Mouse (Mus musculus): ENCODE results near the gene 9930111J21Rik2. TPM values are rescaled to one million over a fixed set of nuclear protein-coding genes. Genes with fewer than 3 reads are reported as not detected.
"Not testable (repeated sequence)": the region's sequence is repeated elsewhere in the genome, so short reads cannot be mapped to it uniquely, and the experiment has no call there.

9930111J21Rik2 gene
- polyA plus RNA-seq, 1 experiment from 2014 or later: 0.45 TPM

- Histone ChIP-seq H3K4me3 (ENCODE audit: low read depth, low read length) (no peak overlapping the region), H3K27ac (ENCODE audit: low read depth) (no peak overlapping the region), H3K36me3 (ENCODE audit: control insufficient read depth, insufficient read depth, low read length) (no peaks in the 10 kb centered on the region), H3K4me1 (replicated peaks; ENCODE audit: control insufficient read depth, insufficient read depth, low read length) (0 out of 2 replicates have a peak, but pooled peaks cover 3% of the 10 kb centered on the region), H3K4me2 (ENCODE audit: low read length) (no peak overlapping the region), H3K9ac (ENCODE audit: low read length) (no peak overlapping the region), H3K9me3 (ENCODE audit: control insufficient read depth, low read length) (no peaks in the 10 kb centered on the region), H3K27me3 (replicated peaks; ENCODE audit: control insufficient read depth, insufficient read depth, low read length) (no peaks in the 10 kb centered on the region)
- DNase-seq (ENCODE audit: low spot score) (no peak), ATAC-seq (replicated peaks; ENCODE audit: low FRiP score, low TSS enrichment, low read depth) (no peak)
- whole genome bisulfite sequencing: 63% methylated on average over 3 of the region's 3 CpGs
These were observed 30.8 kb upstream of the 9930111J21Rik2 start for GRCm38 (mm10) chr11:49081886-49082285.

GRCm38 (mm10) chr11:49081356-49081755 lies 30.3 kb upstream of the 9930111J21Rik2 start:
- Histone ChIP-seq H3K27ac (ENCODE audit: low read depth) (no peak overlapping the region), H3K4me3 (ENCODE audit: low read depth, low read length) (no peak overlapping the region), H3K9ac (ENCODE audit: low read length) (no peak overlapping the region), H3K27me3 (replicated peaks; ENCODE audit: control insufficient read depth, insufficient read depth, low read length) (no peaks in the 10 kb centered on the region), H3K9me3 (ENCODE audit: control insufficient read depth, low read length) (no peaks in the 10 kb centered on the region), H3K36me3 (ENCODE audit: control insufficient read depth, insufficient read depth, low read length) (no peaks in the 10 kb centered on the region), H3K4me2 (ENCODE audit: low read length) (no peak overlapping the region), H3K4me1 (replicated peaks; ENCODE audit: control insufficient read depth, insufficient read depth, low read length) (0 out of 2 replicates have a peak, but pooled peaks cover 3% of the 10 kb centered on the region)
- 73% methylated on average over 4 of the region's 4 CpGs for WGBS
- no peak for DNase-seq (ENCODE audit: low spot score)
- ATAC-seq (replicated peaks; ENCODE audit: low FRiP score, low TSS enrichment, low read depth): no peak

GRCm38 (mm10) chr11:49080636-49081035 lies 29.6 kb upstream of the 9930111J21Rik2 start:
- H3K4me1 ChIP-seq (replicated peaks; ENCODE audit: control insufficient read depth, insufficient read depth, low read length): 0 out of 2 replicates have a peak, but pooled peaks cover 3% of the 10 kb centered on the region
- no peaks in the 10 kb centered on the region for H3K36me3 ChIP-seq (ENCODE audit: control insufficient read depth, insufficient read depth, low read length)
- H3K27me3 ChIP-seq (replicated peaks; ENCODE audit: control insufficient read depth, insufficient read depth, low read length): no peaks in the 10 kb centered on the region
- no peak overlapping the region for H3K27ac ChIP-seq (ENCODE audit: low read depth)
- no peak for ATAC-seq (replicated peaks; ENCODE audit: low FRiP score, low TSS enrichment, low read depth)
- DNase-seq (ENCODE audit: low spot score): no peak
- H3K9ac ChIP-seq (ENCODE audit: low read length): no peak overlapping the region
- H3K4me3 ChIP-seq (ENCODE audit: low read depth, low read length): no peak overlapping the region
- no peaks in the 10 kb centered on the region for H3K9me3 ChIP-seq (ENCODE audit: control insufficient read depth, low read length)
- 93% methylated on average over 1 of the region's 1 CpGs for WGBS
- H3K4me2 ChIP-seq (ENCODE audit: low read length): no peak overlapping the region

GRCm38 (mm10) chr11:49078719-49079118 lies 27.7 kb upstream of the 9930111J21Rik2 start:
- H3K27me3 ChIP-seq (replicated peaks; ENCODE audit: control insufficient read depth, insufficient read depth, low read length): no peaks in the 10 kb centered on the region
- ATAC-seq (replicated peaks; ENCODE audit: low FRiP score, low TSS enrichment, low read depth) (no peak), DNase-seq (ENCODE audit: low spot score) (no peak)
- no peak overlapping the region for H3K4me3 ChIP-seq (ENCODE audit: low read depth, low read length)
- H3K36me3 ChIP-seq (ENCODE audit: control insufficient read depth, insufficient read depth, low read length): no peaks in the 10 kb centered on the region
- 54% methylated on average over 3 of the region's 3 CpGs for WGBS
- no peak overlapping the region for H3K4me2 ChIP-seq (ENCODE audit: low read length)
- H3K27ac ChIP-seq (ENCODE audit: low read depth): no peak overlapping the region
- H3K9me3 ChIP-seq (ENCODE audit: control insufficient read depth, low read length): no peaks in the 10 kb centered on the region
- no peak overlapping the region for H3K9ac ChIP-seq (ENCODE audit: low read length)
- H3K4me1 ChIP-seq (replicated peaks; ENCODE audit: control insufficient read depth, insufficient read depth, low read length): no peaks in the 10 kb centered on the region

GRCm38 (mm10) chr11:49077012-49077411 lies 26.0 kb upstream of the 9930111J21Rik2 start:
- Histone ChIP-seq H3K36me3 (ENCODE audit: control insufficient read depth, insufficient read depth, low read length) (no peaks in the 10 kb centered on the region), H3K4me3 (ENCODE audit: low read depth, low read length) (no peak overlapping the region), H3K27me3 (replicated peaks; ENCODE audit: control insufficient read depth, insufficient read depth, low read length) (no peaks in the 10 kb centered on the region), H3K4me1 (replicated peaks; ENCODE audit: control insufficient read depth, insufficient read depth, low read length) (no peaks in the 10 kb centered on the region), H3K9ac (ENCODE audit: low read length) (no peak overlapping the region), H3K4me2 (ENCODE audit: low read length) (no peak overlapping the region), H3K27ac (ENCODE audit: low read depth) (no peak overlapping the region), H3K9me3 (ENCODE audit: control insufficient read depth, low read length) (no peaks in the 10 kb centered on the region)
- ATAC-seq (replicated peaks; ENCODE audit: low FRiP score, low TSS enrichment, low read depth): no peak
- no peak for DNase-seq (ENCODE audit: low spot score)
- WGBS: 67% methylated on average over 1 of the region's 1 CpGs

GRCm38 (mm10) chr11:49076001-49076757 lies 25.1 kb upstream of the 9930111J21Rik2 start, which contains the start of gene Ifi47:
Gene Ifi47 (plus strand): TSS chr11:49076587.
- not testable (repeated sequence) for H3K9me3 ChIP-seq (ENCODE audit: control insufficient read depth, low read length); ATAC-seq (replicated peaks; ENCODE audit: low FRiP score, low TSS enrichment, low read depth); H3K36me3 ChIP-seq (ENCODE audit: control insufficient read depth, insufficient read depth, low read length)

GRCm38 (mm10) chr11:49068358-49068757 lies 17.3 kb upstream of the 9930111J21Rik2 start:
- no peak for ATAC-seq (replicated peaks; ENCODE audit: low FRiP score, low TSS enrichment, low read depth)
- no peak overlapping the region for H3K9ac ChIP-seq (ENCODE audit: low read length)
- no peak overlapping the region for H3K4me2 ChIP-seq (ENCODE audit: low read length)
- 94% methylated on average over 1 of the region's 1 CpGs for WGBS
- no peaks in the 10 kb centered on the region for H3K36me3 ChIP-seq (ENCODE audit: control insufficient read depth, insufficient read depth, low read length)
- no peak overlapping the region for H3K27ac ChIP-seq (ENCODE audit: low read depth)
- H3K9me3 ChIP-seq (ENCODE audit: control insufficient read depth, low read length): no peaks in the 10 kb centered on the region
- no peaks in the 10 kb centered on the region for H3K27me3 ChIP-seq (replicated peaks; ENCODE audit: control insufficient read depth, insufficient read depth, low read length)
- no peak overlapping the region for H3K4me3 ChIP-seq (ENCODE audit: low read depth, low read length)
- H3K4me1 ChIP-seq (replicated peaks; ENCODE audit: control insufficient read depth, insufficient read depth, low read length): no peaks in the 10 kb centered on the region
- DNase-seq (ENCODE audit: low spot score): no peak

More at GRCm38 (mm10) chr11:49076001-49076757, 25.1 kb upstream of the 9930111J21Rik2 start, which contains the start of gene Ifi47:
- not testable (repeated sequence) for H3K27ac ChIP-seq (ENCODE audit: low read depth); H3K4me3 ChIP-seq (ENCODE audit: low read depth, low read length); H3K27me3 ChIP-seq (replicated peaks; ENCODE audit: control insufficient read depth, insufficient read depth, low read length); H3K9ac ChIP-seq (ENCODE audit: low read length); DNase-seq (ENCODE audit: low spot score); H3K4me1 ChIP-seq (replicated peaks; ENCODE audit: control insufficient read depth, insufficient read depth, low read length); H3K4me2 ChIP-seq (ENCODE audit: low read length)
- 67% methylated on average over 6 of the region's 6 CpGs for WGBS

GRCm38 (mm10) chr11:49063713-49064469 lies 12.8 kb upstream of the 9930111J21Rik2 start, which contains the start of gene Tgtp2:
Gene Tgtp2 (minus strand): TSS chr11:49064206.
- not testable (repeated sequence) for H3K4me2 ChIP-seq (ENCODE audit: low read length); H3K4me3 ChIP-seq (ENCODE audit: low read depth, low read length); ATAC-seq (replicated peaks; ENCODE audit: low FRiP score, low TSS enrichment, low read depth); H3K36me3 ChIP-seq (ENCODE audit: control insufficient read depth, insufficient read depth, low read length); H3K27me3 ChIP-seq (replicated peaks; ENCODE audit: control insufficient read depth, insufficient read depth, low read length); H3K9ac ChIP-seq (ENCODE audit: low read length); DNase-seq (ENCODE audit: low spot score); H3K27ac ChIP-seq (ENCODE audit: low read depth); H3K9me3 ChIP-seq (ENCODE audit: control insufficient read depth, low read length); H3K4me1 ChIP-seq (replicated peaks; ENCODE audit: control insufficient read depth, insufficient read depth, low read length)
- WGBS: 81% methylated on average over 5 of the region's 5 CpGs
